Mouse (Mus musculus): ENCODE measurements at regions not wholly inside any gene's neighbourhood (a gene's known extent, or its start where the extent isn't known, plus 50 kb on each side); places are given as distances from the start of the nearest gene placed in this dataset.

GRCm38 (mm10) chr8:30797341-30797740 is 2631.2 kb upstream of the 5930422O12Rik start:
- no peak for DNase-seq

- no peak for DNase-seq
Observed at GRCm38 (mm10) chr8:30817028-30817427, 2611.5 kb upstream of the 5930422O12Rik start.

- no peak for DNase-seq
Observed at GRCm38 (mm10) chr8:30822835-30823587, 2605.5 kb upstream of the 5930422O12Rik start.

GRCm38 (mm10) chr8:30823588-30823938 is 2604.9 kb upstream of the 5930422O12Rik start:
- no peak for DNase-seq

GRCm38 (mm10) chr8:30826021-30826420 is 2602.5 kb upstream of the 5930422O12Rik start:
- DNase-seq = no peak

GRCm38 (mm10) chr8:30838056-30838455 is 2590.5 kb upstream of the 5930422O12Rik start:
- DNase-seq = no peak

GRCm38 (mm10) chr8:30840064-30840463 is 2588.4 kb upstream of the 5930422O12Rik start:
- peak; percentile 78 for DNase-seq

GRCm38 (mm10) chr8:30863017-30863416 is 2565.5 kb upstream of the 5930422O12Rik start:
- DNase-seq = no peak

- no peak for DNase-seq
Observed at GRCm38 (mm10) chr8:30906044-30906695, 2522.3 kb upstream of the 5930422O12Rik start.

- peak; percentile 46 for DNase-seq
Observed at GRCm38 (mm10) chr8:30913664-30914063, 2514.8 kb upstream of the 5930422O12Rik start.

- DNase-seq = no peak
Observed at GRCm38 (mm10) chr8:30915127-30915526, 2513.4 kb upstream of the 5930422O12Rik start.

GRCm38 (mm10) chr8:30915601-30916171 is 2512.8 kb upstream of the 5930422O12Rik start:
- DNase-seq = peak; percentile 42

- peak; percentile 48 for DNase-seq
Observed at GRCm38 (mm10) chr8:30916184-30916751, 2512.2 kb upstream of the 5930422O12Rik start.

GRCm38 (mm10) chr8:30921451-30921850 is 2507.1 kb upstream of the 5930422O12Rik start:
- DNase-seq = no peak

- DNase-seq = peak; percentile 75
Observed at GRCm38 (mm10) chr8:30923301-30924159, 2505.0 kb upstream of the 5930422O12Rik start.

GRCm38 (mm10) chr8:30924160-30924534 is 2504.4 kb upstream of the 5930422O12Rik start:
- peak; percentile 8 for DNase-seq

- DNase-seq = peak; percentile 7
Observed at GRCm38 (mm10) chr8:30924656-30925055, 2503.9 kb upstream of the 5930422O12Rik start.

- DNase-seq = no peak
Observed at GRCm38 (mm10) chr8:30937449-30938075, 2490.9 kb upstream of the 5930422O12Rik start.

GRCm38 (mm10) chr8:30940901-30941300 is 2487.6 kb upstream of the 5930422O12Rik start:
- no peak for DNase-seq

GRCm38 (mm10) chr8:30941511-30942175 is 2486.9 kb upstream of the 5930422O12Rik start:
- no peak for DNase-seq
